Mouse (Mus musculus): ENCODE data around the gene Olfr1500. TPM values are rescaled to one million over a fixed set of nuclear protein-coding genes. Genes with fewer than 3 reads are reported as not detected.
"Not testable (repeated sequence)": the region's sequence is repeated elsewhere in the genome, so short reads cannot be mapped to it uniquely, and the experiment has no call there.

Gene Olfr1500
- not detected in 2 replicates for polyA plus RNA-seq (2015; fragmentation: Nextera tagmentation; extraction: Ambion mirVana)

DNA sequence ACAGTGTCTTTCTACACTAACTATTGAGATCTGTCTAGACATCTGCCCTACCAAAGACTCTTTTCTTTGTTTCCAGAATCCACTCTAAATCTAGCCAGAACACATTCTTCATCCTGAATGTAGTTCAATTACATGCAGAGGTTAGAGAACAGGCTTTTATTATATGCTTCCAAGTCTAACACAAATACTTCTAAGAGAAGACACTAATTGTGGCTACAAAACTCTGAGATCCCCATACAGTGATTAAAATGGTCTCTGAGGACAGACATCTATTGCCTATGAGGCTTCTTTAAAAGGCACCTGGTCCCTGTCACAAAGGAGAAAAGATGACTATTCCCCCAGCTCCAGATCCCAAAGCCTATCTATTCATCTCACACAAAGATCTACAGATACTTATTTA is at the start of gene Olfr1500:
Olfr1500 (minus strand) TSS at position 101 of the 400 bp plus-strand sequence.
- no peak for ATAC-seq (replicated peaks; ENCODE audit: extremely low read depth, insufficient read depth, low FRiP score)
- Histone ChIP-seq H3K4me3 (ENCODE audit: low read length) (no peak within 1 kb of the TSS), H3K27me3 (ENCODE audit: control insufficient read depth, insufficient read depth, low read length) (no peaks in the 10 kb centered on the region), H3K27ac (ENCODE audit: low read length) (no peak within 1 kb of the TSS), H3K4me2 (ENCODE audit: low read depth, low read length) (no peak within 1 kb of the TSS), H3K36me3 (ENCODE audit: control insufficient read depth, insufficient read depth) (no peaks in the 10 kb centered on the region), H3K9ac (ENCODE audit: low read length) (no peak within 1 kb of the TSS), H3K9me3 (replicated peaks; ENCODE audit: control insufficient read depth, low read length) (no peaks in the 10 kb centered on the region), H3K4me1 (ENCODE audit: control insufficient read depth, insufficient read depth, low read length) (no peaks in the 10 kb centered on the region)

DNA sequence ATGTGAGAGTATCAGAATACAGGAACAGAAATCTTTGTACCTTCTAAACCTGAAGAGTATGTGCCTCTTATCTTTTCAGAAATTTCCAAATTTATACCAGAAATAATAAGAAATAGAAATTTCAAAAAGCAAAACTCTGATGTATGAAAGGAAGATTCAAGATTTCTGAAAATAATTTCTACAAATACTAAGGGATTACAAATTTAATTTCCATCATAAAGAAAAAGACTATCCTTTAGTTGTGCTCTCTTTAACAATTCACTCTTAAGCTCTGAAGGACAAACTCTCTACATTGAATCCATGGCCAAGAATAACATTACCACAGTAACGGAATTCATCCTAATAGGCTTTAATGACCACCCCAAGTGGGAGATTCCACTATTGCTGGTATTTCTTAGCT is 31.2 kb upstream of the Olfr1500 start, which contains the start of gene Olfr1502:
Olfr1502 (plus strand) TSS at position 301 of the 400 bp plus-strand sequence.
- Histone ChIP-seq H3K27me3 (ENCODE audit: control insufficient read depth, insufficient read depth, low read length) (no peaks in the 10 kb centered on the region), H3K36me3 (ENCODE audit: control insufficient read depth, insufficient read depth) (no peaks in the 10 kb centered on the region), H3K4me2 (ENCODE audit: low read depth, low read length) (no peak within 1 kb of the TSS), H3K9me3 (replicated peaks; ENCODE audit: control insufficient read depth, low read length) (no peaks in the 10 kb centered on the region; the same call in 1 of the 2 replicates), H3K27ac (ENCODE audit: low read length) (no peak within 1 kb of the TSS), H3K4me3 (ENCODE audit: low read length) (no peak within 1 kb of the TSS), H3K9ac (ENCODE audit: low read length) (no peak within 1 kb of the TSS), H3K4me1 (ENCODE audit: control insufficient read depth, insufficient read depth, low read length) (no peaks in the 10 kb centered on the region)
- ATAC-seq (replicated peaks; ENCODE audit: extremely low read depth, insufficient read depth, low FRiP score): no peak
- WGBS: 52% methylated on average over 1 of the region's 1 CpGs

DNA sequence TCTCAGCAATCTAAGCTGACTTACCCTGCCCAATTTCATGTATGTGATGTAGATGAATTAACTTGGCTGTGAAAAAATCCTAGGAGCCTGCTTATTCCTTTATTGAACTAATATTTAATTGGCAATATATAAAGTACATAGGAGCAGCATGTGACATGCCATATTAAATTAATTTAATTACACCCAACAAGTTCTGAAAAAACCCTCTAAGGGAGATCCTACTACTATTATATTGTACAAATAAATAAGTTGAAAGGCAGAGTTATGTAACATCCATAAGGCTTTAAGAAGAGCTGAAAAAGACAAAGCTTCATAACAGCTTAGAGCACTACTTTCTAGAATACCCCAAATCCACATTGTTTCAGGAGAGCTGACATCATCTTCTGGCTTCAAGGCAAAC is 20.3 kb upstream of the Olfr1500 start, which contains the start of gene Olfr1501:
Olfr1501 (minus strand) TSS at position 101 of the 400 bp plus-strand sequence.
- not testable (repeated sequence) for H3K4me2 ChIP-seq (ENCODE audit: low read depth, low read length); ATAC-seq (replicated peaks; ENCODE audit: extremely low read depth, insufficient read depth, low FRiP score); H3K4me3 ChIP-seq (ENCODE audit: low read length); H3K4me1 ChIP-seq (ENCODE audit: control insufficient read depth, insufficient read depth, low read length); H3K36me3 ChIP-seq (ENCODE audit: control insufficient read depth, insufficient read depth); H3K9me3 ChIP-seq (replicated peaks; ENCODE audit: control insufficient read depth, low read length); H3K27me3 ChIP-seq (ENCODE audit: control insufficient read depth, insufficient read depth, low read length); H3K9ac ChIP-seq (ENCODE audit: low read length); H3K27ac ChIP-seq (ENCODE audit: low read length)

DNA sequence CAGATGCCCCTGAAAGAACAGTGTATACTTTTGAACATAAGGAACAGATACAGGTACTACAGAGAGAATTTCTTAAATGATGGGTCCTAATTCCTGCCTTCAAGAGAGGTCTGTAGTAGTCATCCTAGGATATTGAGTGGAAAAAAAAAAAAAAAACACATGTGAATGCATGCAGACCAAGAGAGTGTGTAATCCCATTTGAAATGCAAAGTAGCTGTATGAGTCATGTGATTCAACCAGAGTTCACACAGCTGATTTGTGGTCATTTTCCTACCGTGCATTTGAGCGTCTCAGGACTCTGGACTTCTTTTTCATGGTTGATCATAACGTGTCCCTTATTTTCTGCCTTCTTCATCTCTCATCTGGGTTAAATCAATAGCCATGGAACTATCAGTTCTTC is 1.8 kb downstream of the Olfr1500 start:
- no peak for ATAC-seq (replicated peaks; ENCODE audit: extremely low read depth, insufficient read depth, low FRiP score)
- WGBS: 71% methylated on average over 3 of the region's 3 CpGs
- Histone ChIP-seq H3K4me3 (ENCODE audit: low read length) (no peak overlapping the region), H3K4me1 (ENCODE audit: control insufficient read depth, insufficient read depth, low read length) (no peaks in the 10 kb centered on the region), H3K27me3 (ENCODE audit: control insufficient read depth, insufficient read depth, low read length) (no peaks in the 10 kb centered on the region), H3K9me3 (replicated peaks; ENCODE audit: control insufficient read depth, low read length) (no peaks in the 10 kb centered on the region), H3K27ac (ENCODE audit: low read length) (no peak overlapping the region), H3K9ac (ENCODE audit: low read length) (no peak overlapping the region), H3K36me3 (ENCODE audit: control insufficient read depth, insufficient read depth) (no peaks in the 10 kb centered on the region), H3K4me2 (ENCODE audit: low read depth, low read length) (no peak overlapping the region)

DNA sequence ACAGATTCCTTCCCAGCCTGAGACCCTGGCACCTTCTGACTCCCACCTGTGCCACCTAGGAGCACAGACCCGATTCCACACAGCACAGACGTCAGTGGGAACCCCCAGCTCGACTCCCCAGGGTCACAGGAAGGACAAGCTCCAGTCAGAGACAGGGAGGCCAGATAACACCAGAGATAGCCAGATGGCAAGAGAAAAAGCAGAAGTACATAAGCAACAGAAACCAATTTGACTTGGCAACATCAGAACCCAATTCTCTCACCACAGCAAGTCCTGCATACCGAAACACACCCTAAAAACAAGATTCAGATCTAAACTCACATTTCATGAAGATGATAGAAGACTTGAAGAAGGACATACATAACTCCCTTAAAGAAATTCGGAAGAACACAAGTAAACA is 9.4 kb downstream of the Olfr1500 start:
- no peaks in the 10 kb centered on the region for H3K4me1 ChIP-seq (ENCODE audit: control insufficient read depth, insufficient read depth, low read length)
- WGBS: 48% methylated on average over 5 of the region's 5 CpGs
- H3K9me3 ChIP-seq (replicated peaks; ENCODE audit: control insufficient read depth, low read length): no peaks in the 10 kb centered on the region
- ATAC-seq (replicated peaks; ENCODE audit: extremely low read depth, insufficient read depth, low FRiP score): no peak
- no peak overlapping the region for H3K4me2 ChIP-seq (ENCODE audit: low read depth, low read length)
- no peak overlapping the region for H3K9ac ChIP-seq (ENCODE audit: low read length)
- H3K27me3 ChIP-seq (ENCODE audit: control insufficient read depth, insufficient read depth, low read length): no peaks in the 10 kb centered on the region
- H3K27ac ChIP-seq (ENCODE audit: low read length): no peak overlapping the region
- H3K4me3 ChIP-seq (ENCODE audit: low read length): no peak overlapping the region
- no peaks in the 10 kb centered on the region for H3K36me3 ChIP-seq (ENCODE audit: control insufficient read depth, insufficient read depth)

DNA sequence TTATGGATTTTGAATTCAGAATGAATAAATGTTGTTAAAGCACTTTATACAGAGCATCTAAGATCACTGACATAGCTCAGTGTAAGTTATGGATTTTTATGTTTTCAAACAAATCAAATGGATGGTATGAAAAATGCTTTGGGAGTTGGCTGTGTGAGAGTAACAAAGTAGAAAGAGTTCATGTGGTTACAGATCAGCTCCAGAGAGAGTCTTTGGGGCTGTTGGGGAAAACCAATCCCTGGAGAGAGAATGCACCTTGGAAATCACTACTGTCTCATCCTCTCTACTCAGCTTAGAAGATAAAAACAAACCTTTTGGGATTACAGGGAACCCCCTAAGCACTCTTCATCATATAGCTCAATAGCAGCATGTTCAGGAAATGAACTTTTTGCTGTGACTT is 10.9 kb downstream of the Olfr1500 start, which contains the start of gene Olfr1499:
Olfr1499 (minus strand) TSS at position 101 of the 400 bp plus-strand sequence.
- H3K4me2 ChIP-seq (ENCODE audit: low read depth, low read length): no peak within 1 kb of the TSS

DNA sequence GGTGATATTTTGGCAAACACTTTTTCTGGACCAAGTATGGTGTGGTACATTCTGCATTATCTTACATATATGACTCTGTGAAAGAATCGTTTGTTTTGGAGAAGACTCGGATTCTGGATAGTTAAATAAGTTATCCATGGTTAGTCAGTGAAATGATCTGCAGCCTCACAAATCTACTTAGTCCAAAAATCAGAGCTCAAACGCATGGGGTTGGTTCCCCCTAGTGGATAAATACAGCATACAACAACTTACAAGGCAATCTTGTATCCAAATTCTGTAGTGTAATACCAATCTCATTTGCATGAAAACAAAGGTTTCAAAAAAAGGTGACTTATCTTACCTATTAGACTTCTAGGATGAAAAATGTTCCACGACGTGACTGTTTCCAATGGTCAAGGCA is 11.5 kb downstream of the Olfr1500 start:
- no peak for ATAC-seq (replicated peaks; ENCODE audit: extremely low read depth, insufficient read depth, low FRiP score)
- H3K27me3 ChIP-seq (ENCODE audit: control insufficient read depth, insufficient read depth, low read length): no peaks in the 10 kb centered on the region
- no peak overlapping the region for H3K27ac ChIP-seq (ENCODE audit: low read length)
- H3K4me2 ChIP-seq (ENCODE audit: low read depth, low read length): no peak overlapping the region
- H3K9ac ChIP-seq (ENCODE audit: low read length): no peak overlapping the region
- WGBS: 22% methylated on average over 5 of the region's 5 CpGs
- no peaks in the 10 kb centered on the region for H3K4me1 ChIP-seq (ENCODE audit: control insufficient read depth, insufficient read depth, low read length)
- H3K4me3 ChIP-seq (ENCODE audit: low read length): no peak overlapping the region
- no peaks in the 10 kb centered on the region for H3K9me3 ChIP-seq (replicated peaks; ENCODE audit: control insufficient read depth, low read length)
- H3K36me3 ChIP-seq (ENCODE audit: control insufficient read depth, insufficient read depth): no peaks in the 10 kb centered on the region

More for the DNA sequence above, 10.9 kb downstream of the Olfr1500 start, which contains the start of gene Olfr1499:
- Histone ChIP-seq H3K9me3 (replicated peaks; ENCODE audit: control insufficient read depth, low read length) (no peaks in the 10 kb centered on the region), H3K36me3 (ENCODE audit: control insufficient read depth, insufficient read depth) (no peaks in the 10 kb centered on the region), H3K4me1 (ENCODE audit: control insufficient read depth, insufficient read depth, low read length) (no peaks in the 10 kb centered on the region), H3K27ac (ENCODE audit: low read length) (no peak within 1 kb of the TSS), H3K9ac (ENCODE audit: low read length) (no peak within 1 kb of the TSS), H3K4me3 (ENCODE audit: low read length) (no peak within 1 kb of the TSS), H3K27me3 (ENCODE audit: control insufficient read depth, insufficient read depth, low read length) (no peaks in the 10 kb centered on the region)
- ATAC-seq (replicated peaks; ENCODE audit: extremely low read depth, insufficient read depth, low FRiP score): no peak

DNA sequence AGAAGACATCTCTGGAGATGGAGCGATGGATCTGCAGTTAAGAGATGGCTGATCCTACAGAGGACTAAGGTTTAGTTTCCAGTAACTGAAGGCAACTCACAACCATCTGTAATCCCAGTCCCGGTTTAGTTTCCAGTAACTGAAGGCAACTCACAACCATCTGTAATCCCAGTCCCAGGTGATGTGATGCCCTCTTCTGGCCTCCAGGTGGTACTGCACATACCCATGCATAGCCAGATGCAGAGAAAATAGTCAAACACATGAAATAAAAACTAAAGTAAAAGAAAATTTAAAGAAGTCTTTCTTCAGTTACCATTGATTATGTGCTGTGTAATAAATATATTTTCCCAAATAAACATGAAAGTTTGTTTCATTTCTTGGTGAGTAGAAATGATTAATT is 17.5 kb downstream of the Olfr1500 start:
- Histone ChIP-seq H3K4me1 (ENCODE audit: control insufficient read depth, insufficient read depth, low read length) (no peaks in the 10 kb centered on the region), H3K9ac (ENCODE audit: low read length) (no peak overlapping the region), H3K36me3 (ENCODE audit: control insufficient read depth, insufficient read depth) (no peaks in the 10 kb centered on the region), H3K27ac (ENCODE audit: low read length) (no peak overlapping the region), H3K4me3 (ENCODE audit: low read length) (no peak overlapping the region), H3K4me2 (ENCODE audit: low read depth, low read length) (no peak overlapping the region), H3K9me3 (replicated peaks; ENCODE audit: control insufficient read depth, low read length) (no peaks in the 10 kb centered on the region), H3K27me3 (ENCODE audit: control insufficient read depth, insufficient read depth, low read length) (no peaks in the 10 kb centered on the region)
- ATAC-seq (replicated peaks; ENCODE audit: extremely low read depth, insufficient read depth, low FRiP score): no peak
- WGBS: 52% methylated on average over 2 of the region's 2 CpGs

DNA sequence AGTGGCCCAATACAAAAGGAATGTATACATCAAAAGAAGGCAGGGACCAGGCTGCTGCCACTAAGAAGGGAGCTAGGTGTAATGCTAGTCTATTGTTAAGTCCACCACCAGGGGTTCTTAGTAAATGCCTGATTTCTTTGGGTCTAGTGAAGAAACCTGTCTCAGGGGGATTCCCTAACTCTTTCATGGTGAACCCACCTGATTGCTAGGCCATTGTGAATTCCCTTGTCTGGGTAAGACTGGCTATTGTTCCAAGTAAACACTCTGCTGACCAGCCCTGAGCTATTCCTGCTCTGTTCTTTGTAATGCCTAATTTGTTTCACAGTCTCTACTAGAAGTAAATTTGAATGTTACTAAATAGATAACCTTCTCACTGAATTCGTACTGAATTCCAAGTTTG is 24.8 kb downstream of the Olfr1500 start:
- WGBS: 56% methylated on average over 1 of the region's 1 CpGs

DNA sequence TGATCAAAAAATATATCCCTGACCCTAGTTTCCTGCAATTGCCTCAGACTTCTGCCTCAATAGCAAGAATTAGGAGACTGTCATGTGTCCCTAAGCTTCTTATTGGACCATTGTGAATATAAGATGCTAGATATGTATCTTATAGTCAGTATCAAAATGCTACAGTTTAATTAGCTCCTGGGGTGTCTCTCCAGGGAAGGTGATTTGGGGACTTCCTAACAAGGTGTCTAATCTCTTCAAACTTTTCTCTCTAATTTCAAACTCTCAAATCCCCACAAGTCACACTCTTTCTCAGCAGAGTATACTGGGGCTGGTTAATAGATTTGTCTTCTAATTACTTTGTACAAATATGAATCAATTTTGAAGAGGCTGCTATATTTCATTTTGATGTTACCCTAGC is 32.2 kb downstream of the Olfr1500 start, which contains the start of gene Olfr1497:
Olfr1497 (minus strand) TSS at position 101 of the 400 bp plus-strand sequence.
- no peaks in the 10 kb centered on the region for H3K4me1 ChIP-seq (ENCODE audit: control insufficient read depth, insufficient read depth, low read length)
- H3K4me3 ChIP-seq (ENCODE audit: low read length): no peak within 1 kb of the TSS
- no peak within 1 kb of the TSS for H3K27ac ChIP-seq (ENCODE audit: low read length)
- no peak within 1 kb of the TSS for H3K9ac ChIP-seq (ENCODE audit: low read length)
- no peak for ATAC-seq (replicated peaks; ENCODE audit: extremely low read depth, insufficient read depth, low FRiP score)
- no peak within 1 kb of the TSS for H3K4me2 ChIP-seq (ENCODE audit: low read depth, low read length)
- H3K36me3 ChIP-seq (ENCODE audit: control insufficient read depth, insufficient read depth): no peaks in the 10 kb centered on the region
- H3K9me3 ChIP-seq (replicated peaks; ENCODE audit: control insufficient read depth, low read length): no peaks in the 10 kb centered on the region
- H3K27me3 ChIP-seq (ENCODE audit: control insufficient read depth, insufficient read depth, low read length): no peaks in the 10 kb centered on the region

More for the DNA sequence above, 24.8 kb downstream of the Olfr1500 start:
- H3K4me2 ChIP-seq (ENCODE audit: low read depth, low read length); H3K27me3 ChIP-seq (ENCODE audit: control insufficient read depth, insufficient read depth, low read length); H3K27ac ChIP-seq (ENCODE audit: low read length); H3K9me3 ChIP-seq (replicated peaks; ENCODE audit: control insufficient read depth, low read length); ATAC-seq (replicated peaks; ENCODE audit: extremely low read depth, insufficient read depth, low FRiP score); H3K4me3 ChIP-seq (ENCODE audit: low read length); H3K4me1 ChIP-seq (ENCODE audit: control insufficient read depth, insufficient read depth, low read length); H3K9ac ChIP-seq (ENCODE audit: low read length); H3K36me3 ChIP-seq (ENCODE audit: control insufficient read depth, insufficient read depth): not testable (repeated sequence)
